Mouse (Mus musculus) E14TG2a.4 (cell line): ENCODE data around the gene Nkain1.

Experiments used
- H3K27me3 ChIP-seq: 2 replicates; pipeline ENCODE4 v1.6.1; 2014; ENCODE audit warnings: low read length, control low read depth; ENCODE audit not compliant: insufficient read depth
- H3K36me3 ChIP-seq: 2 replicates; pipeline ENCODE4 v1.6.1; 2014; ENCODE audit warnings: low read length, control low read depth; ENCODE audit not compliant: insufficient read depth
- H3K4me1 ChIP-seq: replicated peaks from 2 replicates; pipeline ENCODE4 v1.6.1; 2014; ENCODE audit warnings: low read depth, low read length, control low read depth
- H3K4me3 ChIP-seq: replicated peaks from 2 replicates; pipeline ENCODE4 v1.5.1; 2014; ENCODE audit warnings: mild to moderate bottlenecking, low read length
- H3K9me3 ChIP-seq: 2 replicates; pipeline ENCODE4 v1.6.1; 2014; ENCODE audit warnings: low read length, control low read depth
- CTCF ChIP-seq: conservative IDR thresholded peaks from 2 replicates; pipeline ENCODE4 v1.5.1; 2014; ENCODE audit warnings: low read length
- NANOG ChIP-seq: IDR thresholded peaks from 2 replicates; pipeline ENCODE4 v1.6.1; 2014; ENCODE audit warnings: borderline replicate concordance, low read length, mixed read lengths
- POU5F1 ChIP-seq: IDR thresholded peaks from 2 replicates; pipeline ENCODE4 v1.6.1; 2014; ENCODE audit warnings: low read length, borderline replicate concordance

Nkain1 gene

GRCm38 (mm10) chr4:130572545-130572944, 1.4 kb downstream of the Nkain1 start:
- TF ChIP-seq NANOG = no peak
- no peak for TF ChIP-seq POU5F1
- TF ChIP-seq CTCF = no peak
- H3K9me3 ChIP-seq = no peaks in the 10 kb centered on the region
- no peaks in the 10 kb centered on the region for H3K36me3 ChIP-seq
- peak overlapping the region; percentile 90 for H3K4me3 ChIP-seq
- H3K27me3 ChIP-seq = peaks cover 62% of the 10 kb centered on the region
- peaks cover 58% of the 10 kb centered on the region for H3K4me1 ChIP-seq

- no peaks in the 10 kb centered on the region for H3K9me3 ChIP-seq
- TF ChIP-seq CTCF (no peak), POU5F1 (no peak), NANOG (no peak)
- H3K36me3 ChIP-seq = no peaks in the 10 kb centered on the region
- H3K27me3 ChIP-seq = peaks cover 54% of the 10 kb centered on the region
- peaks cover 49% of the 10 kb centered on the region for H3K4me1 ChIP-seq
- H3K4me3 ChIP-seq = no peak overlapping the region
These were observed 2.8 kb downstream of the Nkain1 start for GRCm38 (mm10) chr4:130570941-130571720.

GRCm38 (mm10) chr4:130568043-130568978, 5.7 kb downstream of the Nkain1 start:
- H3K4me1 ChIP-seq = peaks cover 43% of the 10 kb centered on the region
- no peaks in the 10 kb centered on the region for H3K9me3 ChIP-seq
- TF ChIP-seq POU5F1 = no peak
- no peak for TF ChIP-seq CTCF
- no peak for TF ChIP-seq NANOG
- peaks cover 6% of the 10 kb centered on the region for H3K36me3 ChIP-seq
- H3K27me3 ChIP-seq = peaks cover 32% of the 10 kb centered on the region
- no peak overlapping the region for H3K4me3 ChIP-seq

GRCm38 (mm10) chr4:130563820-130564219, 10.2 kb downstream of the Nkain1 start:
- peaks cover 8% of the 10 kb centered on the region for H3K36me3 ChIP-seq
- peaks cover 7% of the 10 kb centered on the region; the same call in 1 of the 2 replicates for H3K27me3 ChIP-seq
- no peak overlapping the region for H3K4me3 ChIP-seq
- H3K4me1 ChIP-seq = peaks cover 60% of the 10 kb centered on the region
- no peak for TF ChIP-seq CTCF
- TF ChIP-seq POU5F1 = no peak
- TF ChIP-seq NANOG = no peak
- H3K9me3 ChIP-seq = no peaks in the 10 kb centered on the region

- peaks cover 6% of the 10 kb centered on the region; the same call in 1 of the 2 replicates for H3K27me3 ChIP-seq
- peaks cover 58% of the 10 kb centered on the region for H3K4me1 ChIP-seq
- TF ChIP-seq CTCF (no peak), POU5F1 (no peak), NANOG (no peak)
- H3K36me3 ChIP-seq = peaks cover 8% of the 10 kb centered on the region
- no peaks in the 10 kb centered on the region for H3K9me3 ChIP-seq
- no peak overlapping the region for H3K4me3 ChIP-seq
These were observed 10.7 kb downstream of the Nkain1 start for GRCm38 (mm10) chr4:130563260-130563756.

GRCm38 (mm10) chr4:130560576-130561310, 13.2 kb downstream of the Nkain1 start:
- H3K9me3 ChIP-seq = no peaks in the 10 kb centered on the region
- H3K4me3 ChIP-seq = peak overlapping the region; percentile 32; the same call in 1 of the 2 replicates
- no peaks in the 10 kb centered on the region for H3K27me3 ChIP-seq
- H3K4me1 ChIP-seq = peaks cover 74% of the 10 kb centered on the region
- no peak for TF ChIP-seq POU5F1
- no peak for TF ChIP-seq CTCF
- TF ChIP-seq NANOG = 0 out of 2 replicates have a peak, but pooled peaks have one; percentile 24
- H3K36me3 ChIP-seq = peaks cover 8% of the 10 kb centered on the region

- Histone ChIP-seq H3K4me1 (peaks cover 84% of the 10 kb centered on the region), H3K36me3 (peaks cover 13% of the 10 kb centered on the region), H3K4me3 (peak overlapping the region; percentile 26; the same call in 1 of the 2 replicates), H3K9me3 (no peaks in the 10 kb centered on the region), H3K27me3 (no peaks in the 10 kb centered on the region)
- TF ChIP-seq NANOG (no peak), CTCF (no peak), POU5F1 (no peak)
These were observed 14.8 kb downstream of the Nkain1 start for GRCm38 (mm10) chr4:130559220-130559619.

GRCm38 (mm10) chr4:130557852-130558251, 16.1 kb downstream of the Nkain1 start:
- H3K36me3 ChIP-seq = peaks cover 9% of the 10 kb centered on the region

More at GRCm38 (mm10) chr4:130557852-130558251, 16.1 kb downstream of the Nkain1 start:
- TF ChIP-seq POU5F1 (no peak), CTCF (no peak), NANOG (no peak)
- H3K4me1 ChIP-seq = peaks cover 81% of the 10 kb centered on the region
- 0 out of 2 replicates have a peak overlapping the region, but pooled peaks have one; percentile 14 for H3K4me3 ChIP-seq
- H3K27me3 ChIP-seq = no peaks in the 10 kb centered on the region
- no peaks in the 10 kb centered on the region for H3K9me3 ChIP-seq
